Mouse (Mus musculus) layer of hippocampus, adult 8-10 months (tissue): Measurements from ENCODE around the gene Sesn1. TPM values are rescaled to one million over a fixed set of nuclear protein-coding genes. Genes with fewer than 3 reads are reported as not detected.
"Not testable (repeated sequence)": the region's sequence is repeated elsewhere in the genome, so short reads cannot be mapped to it uniquely, and the experiment has no call there.

ENCODE experiments used
- DNase-seq, 2 experiments: peaks; one replicate each; pipeline ENCODE4 v3.0.0; 2022; ENCODE audit warnings: low spot score in 2 of 2
- total RNA-seq, 4 experiments: library from RNA; stranded (reverse); gene quantifications; 2 replicates each; pipeline ENCODE4 v1.2.4; 2022

Sesn1 gene
- total RNA-seq = 10 to 100 TPM; 44.0 to 53.3 (median 45.2) TPM

GRCm38 (mm10) chr10:41809771-41810563 is at the start of gene Sesn1, which contains the start of gene Cep57l1:
TSS of gene Sesn1 (plus strand) at chr10:41809935.
TSS of gene Cep57l1 (minus strand) at chr10:41809871.
- peak; percentile 82 to 92 for DNase-seq

- DNase-seq = no peak
Observed at GRCm38 (mm10) chr10:41760866-41761265, 48.9 kb upstream of the Sesn1 start.

DNA sequence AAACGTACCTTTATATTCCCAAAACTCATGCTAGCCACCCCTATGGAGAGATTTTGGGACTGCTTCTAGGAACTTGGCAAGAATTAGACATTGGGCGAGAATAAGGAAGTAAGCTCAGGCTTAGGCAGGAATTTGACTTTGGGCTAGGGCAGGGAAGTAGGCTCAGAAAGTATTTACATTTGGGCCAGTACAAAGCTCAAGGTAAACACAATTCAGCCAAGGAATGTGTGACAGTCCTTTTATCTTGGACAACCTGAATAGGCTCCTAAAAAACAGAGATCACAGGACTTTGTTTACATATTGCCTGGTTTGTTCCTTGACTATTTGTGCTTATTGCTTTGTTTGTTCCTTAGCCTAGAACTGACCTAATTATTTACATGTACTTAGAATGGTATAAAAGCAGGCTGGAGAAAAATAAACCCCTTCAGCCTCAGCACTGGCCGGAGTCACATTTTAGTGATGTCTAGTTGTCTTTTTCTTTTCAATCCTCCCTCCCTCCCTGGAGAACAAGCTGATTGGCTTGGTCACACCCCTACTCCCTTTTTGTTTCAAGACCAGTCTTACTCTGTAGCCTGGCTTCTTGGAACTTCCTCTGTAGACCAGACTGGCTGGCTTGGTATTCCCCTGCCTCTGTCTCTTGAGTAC is 45.9 kb upstream of the Sesn1 start:
- DNase-seq = no peak

DNA sequence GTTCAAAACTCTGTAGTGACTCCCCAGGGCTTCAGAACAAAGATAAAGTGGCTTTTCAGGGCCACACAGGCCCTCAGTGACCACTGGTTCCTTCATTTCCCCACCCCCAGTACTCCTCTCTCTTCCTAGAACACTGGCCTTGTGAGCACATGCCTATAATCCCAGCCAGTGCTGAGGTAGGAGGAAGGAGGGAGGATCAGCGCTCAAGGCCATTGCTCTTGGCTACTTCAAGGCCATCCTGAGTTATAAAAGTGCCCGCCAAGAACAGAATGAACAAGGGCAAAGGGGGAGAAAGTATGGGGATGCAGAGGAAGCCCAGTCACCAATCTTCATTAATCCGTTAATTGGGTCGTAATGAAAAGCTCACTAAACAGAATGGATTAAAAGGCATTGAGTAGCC is 44.1 kb upstream of the Sesn1 start:
- no peak for DNase-seq

DNA sequence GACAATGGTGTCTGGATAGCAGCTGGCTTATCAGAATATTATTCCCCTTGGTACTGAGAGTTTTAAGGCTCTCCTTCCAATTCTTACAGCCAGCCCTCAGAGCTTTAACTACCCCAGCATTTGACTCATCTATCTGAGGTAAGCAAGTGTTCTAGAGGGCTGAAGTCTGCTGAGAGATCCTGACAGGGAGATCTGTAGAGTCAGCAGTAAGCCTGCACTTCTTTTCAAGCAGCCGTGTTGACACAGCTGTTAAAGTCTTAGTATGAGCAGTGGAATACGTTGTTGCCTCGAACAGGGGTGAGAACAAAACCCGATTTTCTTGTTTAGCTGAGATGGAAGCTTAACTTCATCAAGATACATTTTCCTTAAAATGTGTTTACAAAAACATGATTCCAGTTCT is 43.5 kb upstream of the Sesn1 start:
- no peak for DNase-seq

DNA sequence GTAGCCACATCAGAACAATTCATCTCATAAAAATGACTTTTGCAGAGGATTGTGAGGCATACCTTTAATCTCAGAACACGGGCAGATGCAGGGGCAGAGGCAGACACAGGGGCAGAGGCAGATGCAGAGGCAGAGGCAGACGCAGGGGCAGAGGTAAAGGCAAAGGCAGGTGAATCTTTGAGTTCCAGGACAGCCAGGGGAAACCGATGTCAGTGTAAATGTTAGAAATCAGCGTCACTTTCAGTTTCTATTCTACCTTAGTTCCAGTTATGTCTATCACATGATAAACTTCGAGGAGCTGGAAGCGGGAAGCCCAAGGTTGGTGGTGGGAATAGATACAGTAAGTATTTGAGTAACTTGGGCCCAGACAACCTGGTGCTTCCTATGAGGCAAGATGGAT is 42.5 kb upstream of the Sesn1 start:
- DNase-seq = no peak

GRCm38 (mm10) chr10:41792375-41792774 is 17.4 kb upstream of the Sesn1 start:
- DNase-seq = no peak

DNA sequence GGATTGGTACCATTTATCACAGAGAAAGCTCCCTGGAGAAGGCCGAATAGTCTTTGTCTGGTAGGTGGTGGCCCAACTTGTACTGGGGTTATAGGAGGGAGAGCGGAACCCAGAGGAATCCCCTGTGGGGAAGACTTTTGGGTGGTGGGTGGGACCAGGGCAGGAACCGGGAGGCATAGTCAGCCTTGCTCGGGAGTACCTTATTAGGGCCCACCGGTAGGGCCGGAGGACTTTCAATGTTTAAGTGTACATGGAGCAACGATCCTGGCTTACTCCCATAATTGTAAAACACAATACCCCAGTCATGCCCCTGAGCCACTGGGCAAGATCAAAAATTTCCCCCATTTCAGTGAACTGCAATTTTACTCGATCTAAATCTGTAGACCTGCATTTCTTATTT is 12.5 kb upstream of the Sesn1 start:
- no peak for DNase-seq

DNA sequence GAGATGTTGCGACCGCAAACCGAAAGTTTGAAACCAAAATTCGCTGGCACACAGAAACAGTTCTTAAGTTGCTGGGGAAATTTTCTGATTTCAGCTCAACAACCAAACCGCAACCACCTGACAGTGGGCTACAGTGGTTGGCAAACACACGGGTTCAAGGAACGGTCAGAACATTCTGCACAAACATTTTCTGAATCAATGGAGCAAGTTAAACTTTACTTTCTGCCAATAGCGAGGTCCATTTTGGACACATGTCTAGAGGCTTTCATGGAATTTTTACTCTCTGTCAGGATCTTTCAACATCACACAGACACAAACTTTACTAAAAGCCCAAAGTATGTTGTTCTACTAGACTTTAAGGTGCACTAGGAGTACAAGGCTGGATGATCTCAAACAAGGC is 6.3 kb upstream of the Sesn1 start:
- no peak for DNase-seq

DNA sequence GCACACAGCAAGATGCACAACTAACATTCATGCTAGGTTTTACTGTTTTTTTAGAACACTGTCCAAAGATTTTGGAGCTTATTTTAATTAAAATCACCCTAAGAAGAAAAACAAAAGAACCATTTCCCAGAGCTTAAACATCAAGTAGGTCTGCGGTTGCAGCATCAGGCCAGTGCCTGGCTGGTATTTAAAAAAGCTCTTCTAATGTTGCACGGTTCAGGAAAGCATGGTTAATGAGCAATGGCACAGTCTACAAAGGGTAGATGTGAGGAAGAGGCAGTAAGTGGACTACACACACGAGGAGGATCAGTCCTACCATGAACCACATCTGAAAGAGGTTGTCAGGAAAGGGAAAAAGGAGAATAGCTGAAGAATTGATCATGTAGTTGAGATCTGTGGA is 5.0 kb upstream of the Sesn1 start:
- no peak for DNase-seq

DNA sequence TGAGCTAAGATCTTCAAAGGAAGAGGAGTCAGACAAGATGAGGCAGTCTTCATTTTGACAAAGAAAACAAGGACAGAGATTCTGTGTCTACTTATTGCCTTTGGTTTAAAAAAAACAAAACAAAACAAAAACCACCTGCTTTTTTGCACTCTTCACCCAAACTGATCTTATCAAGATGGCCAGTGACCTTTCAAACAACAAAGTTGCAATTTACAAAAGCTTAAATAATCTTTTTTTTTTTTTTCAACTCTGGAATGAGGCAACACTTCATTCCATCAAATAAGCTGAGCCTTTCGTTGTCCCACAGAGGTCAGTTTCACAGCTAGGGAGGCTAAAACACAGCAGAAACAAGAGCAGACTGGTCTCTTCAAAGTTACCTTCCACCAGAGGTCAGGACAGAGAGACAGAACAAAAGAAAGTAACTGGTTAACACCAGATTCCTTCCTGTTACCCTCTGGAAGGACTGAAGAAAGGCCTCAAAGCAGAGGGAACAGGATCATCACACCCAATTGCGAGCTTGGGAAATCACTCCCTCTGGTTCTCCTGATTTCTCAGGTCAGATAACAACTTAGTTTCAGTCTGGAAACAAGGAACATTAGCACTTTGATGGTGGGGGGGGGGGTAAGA is 3.9 kb upstream of the Sesn1 start:
- DNase-seq = no peak

DNA sequence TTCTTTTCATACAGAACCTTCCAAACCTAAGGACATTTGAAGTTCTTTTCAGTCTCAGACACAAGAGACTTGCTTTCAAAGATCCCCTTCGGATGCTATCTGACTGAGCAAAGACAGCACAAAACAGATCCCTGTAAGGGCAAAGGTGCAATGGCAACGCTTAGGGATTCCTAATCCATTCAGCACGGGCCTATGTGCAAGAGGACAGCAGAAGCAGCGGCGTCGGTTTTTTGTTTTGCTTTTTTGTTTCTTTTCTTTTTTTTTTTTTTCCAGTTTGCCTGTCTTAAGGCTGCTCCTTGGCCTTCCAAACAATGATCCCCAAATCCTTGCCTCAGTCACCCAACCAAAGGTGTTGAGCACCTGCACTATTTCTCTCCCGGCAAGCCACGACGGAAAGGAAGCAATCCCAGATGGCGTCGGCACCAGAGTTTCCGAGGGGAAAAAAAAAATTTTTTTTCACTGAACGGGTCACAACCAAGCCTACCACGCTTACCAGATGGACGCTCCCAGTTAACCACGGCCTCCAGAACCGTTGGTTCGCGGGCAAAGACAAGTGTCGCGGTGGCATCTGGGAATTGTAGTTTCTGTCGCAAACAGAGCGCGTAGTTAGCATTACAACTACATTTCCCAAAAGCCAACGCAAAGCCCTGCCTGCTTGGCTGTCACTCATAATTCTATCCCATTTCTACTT is 510 bp upstream of the Sesn1 start:
- peak in 1 of 2 experiments; percentile 90 for DNase-seq

DNA sequence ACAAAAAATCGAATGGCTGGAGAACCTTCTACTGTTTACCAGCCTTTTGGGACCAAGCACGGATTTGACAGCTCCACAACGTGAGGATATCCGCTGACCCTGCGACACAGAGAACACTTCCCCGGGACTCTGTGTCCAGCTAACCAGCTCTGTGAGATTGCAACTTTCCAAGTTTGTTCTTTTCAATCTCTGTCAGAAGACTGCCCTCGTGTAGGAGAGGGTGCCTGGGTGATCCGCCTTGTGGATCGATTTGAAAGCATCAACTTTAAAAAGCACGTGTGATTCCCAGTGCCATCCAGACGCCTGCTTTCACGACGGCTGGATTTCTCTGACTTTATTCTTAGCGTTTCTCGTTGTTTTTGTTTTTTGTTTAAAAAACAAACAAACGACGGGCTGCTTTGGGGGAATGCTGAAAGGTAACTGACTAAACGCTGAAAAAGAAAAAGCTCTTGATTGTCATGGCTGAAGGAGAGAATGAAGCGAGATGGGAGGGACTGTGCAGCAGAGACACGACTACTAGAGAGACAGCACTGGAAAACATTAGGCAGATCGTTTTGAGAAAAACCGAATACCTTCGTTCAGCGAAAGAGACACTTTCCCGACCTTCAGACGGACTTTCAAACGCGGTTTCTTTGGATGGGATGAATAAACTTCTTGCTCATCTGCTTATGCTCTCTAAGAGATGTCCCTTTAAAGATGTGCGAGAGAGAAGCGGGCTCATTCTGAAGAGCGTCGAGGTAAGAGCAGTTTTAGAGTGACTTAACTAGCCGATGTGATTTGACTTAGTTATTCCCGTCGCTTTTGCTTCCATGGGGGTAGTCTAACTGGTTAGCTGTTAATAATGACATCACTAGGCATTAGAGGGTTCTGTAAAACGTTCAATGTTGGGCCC is 1.1 kb downstream of the Sesn1 start:
- no peak for DNase-seq

DNA sequence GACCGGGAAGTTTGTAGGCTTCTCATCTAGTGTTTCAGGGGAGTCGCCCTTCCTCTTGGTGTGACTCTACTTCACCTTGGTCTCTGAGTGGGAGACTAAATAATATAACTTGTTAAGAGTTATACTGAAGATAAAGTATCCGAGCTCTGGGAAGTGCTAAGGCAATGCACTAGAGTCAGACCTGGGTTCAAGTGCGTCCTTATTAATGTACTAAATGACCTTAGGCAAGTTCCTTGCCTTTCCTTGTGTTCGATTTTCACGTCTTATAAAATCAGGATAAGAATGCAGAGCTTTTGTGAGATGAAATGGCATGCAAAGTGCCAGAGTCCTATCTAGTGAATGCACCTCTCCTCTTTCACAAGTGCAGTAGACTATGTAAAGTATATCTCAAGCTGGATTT is 2.8 kb downstream of the Sesn1 start:
- DNase-seq = no peak

GRCm38 (mm10) chr10:41814305-41814853 is 4.6 kb downstream of the Sesn1 start:
- DNase-seq = no peak

DNA sequence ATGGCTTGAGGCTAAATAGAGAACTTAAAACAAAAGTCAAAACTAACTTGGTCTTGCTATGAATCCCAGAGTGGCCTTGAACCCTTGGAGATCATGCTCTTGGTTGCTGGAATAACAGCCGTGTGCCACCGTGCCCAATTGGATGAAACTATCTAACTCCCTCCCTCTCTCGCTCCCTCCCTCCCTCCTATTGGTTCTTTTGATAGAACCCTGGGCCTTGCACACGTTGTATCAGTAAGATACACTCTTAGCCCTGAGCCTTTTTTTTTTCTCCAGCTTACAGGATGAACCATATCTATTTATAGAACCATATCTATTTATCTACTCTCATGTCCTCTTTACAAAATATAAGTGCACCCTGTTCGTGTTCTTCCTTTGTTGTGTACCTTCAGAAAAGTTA is 6.8 kb downstream of the Sesn1 start:
- no peak for DNase-seq

- no peak for DNase-seq
Observed at GRCm38 (mm10) chr10:41818036-41818732, 8.4 kb downstream of the Sesn1 start.

GRCm38 (mm10) chr10:41818733-41819070 is 9.0 kb downstream of the Sesn1 start:
- DNase-seq = not testable (repeated sequence)

DNA sequence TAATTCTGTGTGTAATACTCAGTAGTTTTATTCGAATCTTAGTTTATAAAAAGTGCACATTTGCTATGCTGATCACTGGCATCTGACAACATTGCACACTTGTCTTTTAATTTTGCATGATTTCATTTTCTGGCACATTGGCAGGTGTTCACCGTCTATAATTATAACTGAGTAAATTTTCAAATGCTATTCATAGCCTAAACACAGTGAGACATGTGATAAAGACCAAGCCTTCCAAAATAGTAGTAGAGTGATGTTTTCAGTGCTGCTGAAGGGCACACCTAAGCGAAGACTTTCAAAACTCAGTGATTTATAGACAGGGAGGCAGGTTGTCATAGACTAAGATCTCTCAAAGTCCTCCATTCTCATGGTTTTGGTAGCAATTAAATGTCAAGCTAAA is 9.6 kb downstream of the Sesn1 start:
- DNase-seq = no peak

DNA sequence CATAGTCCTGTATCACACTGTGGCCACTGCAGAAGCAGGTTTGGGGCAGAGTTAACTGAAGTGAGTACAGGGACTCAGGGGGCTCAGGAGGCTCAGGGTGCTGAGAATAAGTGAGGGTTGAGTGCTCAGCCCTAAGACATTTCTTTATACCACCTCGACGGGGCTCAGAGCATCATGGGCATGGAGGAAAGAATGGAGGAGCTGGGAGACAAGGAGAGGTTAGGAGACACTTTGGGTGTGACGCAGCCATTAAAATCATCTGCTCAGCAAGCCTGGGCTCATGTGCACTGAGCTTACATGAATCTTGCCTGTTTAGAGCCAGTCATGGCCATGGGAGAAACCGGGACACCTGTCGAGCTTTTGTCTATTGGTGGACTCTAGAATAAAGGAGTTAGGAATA is 10.7 kb downstream of the Sesn1 start:
- DNase-seq = no peak
